Mouse (Mus musculus): Measurements from ENCODE around the gene Ifit3b.
"Not testable (repeated sequence)": the region's sequence is repeated elsewhere in the genome, so short reads cannot be mapped to it uniquely, and the experiment has no call there.

The Ifit3b gene

DNA sequence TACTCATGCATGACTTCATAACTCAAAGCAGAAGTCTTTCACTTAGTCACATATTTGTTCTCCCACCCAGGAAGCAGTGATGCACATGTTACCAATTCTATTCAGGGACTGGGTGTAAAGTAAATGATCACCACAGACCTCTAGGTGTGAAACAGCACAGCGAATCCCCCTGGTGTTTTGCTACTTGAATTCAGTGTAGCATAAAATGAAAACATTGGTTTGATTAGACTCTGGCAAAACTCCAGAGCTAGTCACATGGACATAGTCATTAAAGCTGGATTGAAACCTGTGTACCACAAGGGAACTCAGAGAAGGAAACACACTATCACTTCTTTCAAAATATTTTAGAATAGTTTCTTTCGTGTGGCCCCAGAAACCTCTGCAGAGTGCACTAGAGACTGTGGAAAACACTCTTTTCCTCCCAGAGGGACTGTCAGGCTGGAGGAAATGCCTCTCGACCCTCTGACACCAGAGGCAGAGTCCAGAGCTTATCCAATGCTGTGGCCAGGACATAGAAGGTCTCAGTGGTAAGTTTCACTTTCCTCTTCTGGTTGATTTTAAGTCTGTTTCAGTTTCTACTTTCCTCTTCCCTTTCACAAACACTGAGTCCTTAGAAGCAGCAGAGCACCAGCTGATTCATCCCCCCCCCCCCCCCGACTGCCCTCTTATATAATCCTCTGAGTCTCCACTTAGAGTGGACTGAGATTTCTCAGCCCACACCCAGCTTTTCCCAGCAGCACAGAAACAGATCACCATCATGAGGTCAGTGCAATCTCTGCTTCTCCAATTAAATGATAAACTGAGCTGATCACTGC is at the start of gene Ifit3b:
Ifit3b (plus strand) TSS at position 734 of the 815 bp plus-strand sequence.
- not testable (repeated sequence) for DNase-seq (ENCODE audit: extremely low spot score)

DNA sequence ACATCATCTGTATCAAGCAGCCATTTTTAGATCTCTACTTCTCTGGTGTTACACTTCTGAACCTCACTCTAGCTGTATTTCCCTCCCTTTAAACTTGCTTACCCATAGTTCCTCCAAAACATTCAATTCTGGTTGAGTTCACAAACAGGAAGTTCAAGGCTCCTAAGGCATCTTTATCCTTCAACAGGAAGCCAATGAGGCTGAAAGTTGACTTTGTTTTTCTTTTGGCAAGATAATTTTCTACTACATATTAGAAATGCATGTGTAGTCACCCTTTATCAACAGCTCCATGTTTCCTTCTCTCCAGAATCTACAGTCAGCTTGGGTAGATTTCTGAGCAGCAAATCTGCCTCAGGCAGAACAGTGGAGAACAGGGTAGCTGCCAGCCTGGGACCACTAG is 45.2 kb upstream of the Ifit3b start:
- no peak for DNase-seq (ENCODE audit: extremely low spot score)

DNA sequence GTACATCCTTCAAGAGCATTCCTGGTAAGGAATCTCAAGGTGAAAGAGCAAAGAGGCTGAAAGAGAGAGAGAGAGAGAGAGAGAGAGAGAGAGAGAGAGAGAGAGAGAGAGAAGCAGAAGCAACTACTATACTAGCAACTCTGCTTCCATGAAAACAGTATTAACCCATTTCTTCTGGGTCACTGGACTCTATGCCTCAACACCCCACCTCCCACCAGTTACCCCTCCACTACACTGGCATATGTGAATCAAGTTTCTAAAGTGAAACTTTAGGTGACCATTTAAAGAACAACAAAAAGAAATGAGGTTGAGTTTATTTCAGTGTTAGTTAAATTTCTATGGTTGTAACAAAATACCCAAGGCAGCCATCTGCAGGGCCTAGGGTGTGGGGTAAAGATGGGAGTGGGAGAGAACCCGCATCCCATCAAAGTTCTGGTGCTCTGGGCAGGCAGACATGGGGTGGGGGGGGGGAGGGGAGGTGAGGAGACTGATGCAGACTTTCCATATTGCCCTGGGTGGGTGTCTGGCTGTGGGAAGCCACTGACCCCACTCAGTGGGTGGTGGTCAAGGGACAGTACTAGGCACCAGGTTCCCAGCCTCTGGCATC is 41.5 kb upstream of the Ifit3b start:
- no peak for DNase-seq (ENCODE audit: extremely low spot score)

DNA sequence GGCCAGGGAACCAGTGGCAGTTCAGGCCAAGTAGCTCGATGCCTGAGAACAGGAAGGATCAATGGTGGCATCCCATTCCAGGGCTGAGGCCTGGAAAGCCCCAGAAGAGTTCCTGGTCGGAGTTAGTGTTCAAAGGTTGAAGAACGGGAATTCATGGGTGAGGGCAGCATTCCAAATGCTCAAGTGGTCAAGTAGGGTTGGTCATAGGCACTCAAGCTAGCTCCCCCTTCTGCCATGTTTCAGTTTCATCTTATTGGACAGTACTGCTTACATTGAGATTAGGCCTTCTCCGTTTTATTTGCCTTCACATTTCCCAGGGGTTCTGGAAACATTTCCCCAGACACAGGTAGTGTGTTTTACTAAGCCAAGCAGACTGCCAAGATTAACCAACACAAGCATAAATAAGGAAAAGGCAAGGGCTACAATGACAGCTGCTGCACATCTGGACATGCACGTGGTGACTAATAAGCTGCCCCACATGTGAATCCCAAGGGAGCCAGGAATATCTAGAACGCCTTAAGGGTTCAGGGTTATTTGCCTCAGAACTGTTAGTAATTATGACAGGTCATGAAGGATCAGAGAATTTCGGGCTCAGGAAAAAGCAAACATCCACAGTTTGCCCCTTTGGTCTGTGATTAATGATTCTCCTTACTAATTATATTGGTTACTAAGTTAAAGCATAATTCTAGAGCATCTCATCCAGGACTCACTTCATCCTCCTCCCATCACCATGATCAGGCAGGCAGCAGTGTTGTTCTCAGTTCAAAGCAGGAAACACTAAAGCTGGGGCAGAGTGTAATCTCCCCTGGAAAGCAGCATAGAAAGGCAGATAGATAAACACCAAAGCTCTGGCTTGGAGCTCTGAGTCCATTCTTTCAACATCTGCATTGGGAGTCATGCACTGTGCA is 38.5 kb upstream of the Ifit3b start:
- no peak for DNase-seq (ENCODE audit: extremely low spot score)

DNA sequence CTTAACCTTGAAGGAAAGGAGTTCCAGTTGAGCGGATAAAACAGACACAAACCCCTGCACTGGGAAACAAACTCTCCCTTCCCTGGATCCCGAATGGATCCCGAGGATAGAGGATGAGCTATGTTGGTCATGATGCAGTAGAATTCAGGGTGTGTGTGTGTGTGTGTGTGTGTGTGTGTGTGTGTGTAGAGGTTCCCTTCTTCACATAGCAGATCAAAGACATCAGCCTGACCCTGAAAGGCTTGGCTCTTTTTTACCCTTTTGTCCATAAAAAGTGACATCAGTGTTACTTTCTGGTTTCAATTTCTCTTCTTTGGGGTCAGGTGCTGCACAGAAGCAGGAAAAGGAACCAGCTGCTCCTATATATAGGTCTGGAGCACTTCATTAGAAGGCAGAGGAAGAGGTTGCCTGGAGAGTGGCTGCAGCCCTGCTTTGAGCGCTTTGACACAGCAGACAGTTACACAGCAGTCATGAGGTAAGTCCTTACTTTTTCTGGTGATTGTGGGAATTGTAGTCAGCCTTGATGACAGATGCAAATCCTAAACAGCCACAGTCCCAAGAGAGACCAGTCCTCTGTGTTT is 37.8 kb upstream of the Ifit3b start:
- no peak for DNase-seq (ENCODE audit: extremely low spot score)

DNA sequence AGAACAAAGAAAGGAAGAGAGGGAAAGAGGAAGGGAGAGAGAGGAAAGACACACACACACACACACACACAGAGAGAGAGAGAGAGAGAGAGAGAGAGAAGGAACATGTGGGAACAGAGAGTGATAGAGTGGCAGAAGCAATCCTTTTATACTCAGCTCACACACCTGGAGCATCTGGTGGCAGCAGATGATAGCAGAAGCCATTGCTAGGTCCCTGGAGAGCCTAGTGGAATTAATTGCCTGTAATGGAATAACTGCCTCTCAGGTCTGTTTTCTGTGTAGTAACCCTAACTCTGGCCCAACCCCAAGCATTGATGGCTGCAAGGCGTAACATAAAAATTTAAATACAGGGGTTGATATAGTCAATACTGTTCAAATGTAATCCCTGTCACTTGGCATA is 36.7 kb upstream of the Ifit3b start:
- DNase-seq (ENCODE audit: extremely low spot score), result no peak

DNA sequence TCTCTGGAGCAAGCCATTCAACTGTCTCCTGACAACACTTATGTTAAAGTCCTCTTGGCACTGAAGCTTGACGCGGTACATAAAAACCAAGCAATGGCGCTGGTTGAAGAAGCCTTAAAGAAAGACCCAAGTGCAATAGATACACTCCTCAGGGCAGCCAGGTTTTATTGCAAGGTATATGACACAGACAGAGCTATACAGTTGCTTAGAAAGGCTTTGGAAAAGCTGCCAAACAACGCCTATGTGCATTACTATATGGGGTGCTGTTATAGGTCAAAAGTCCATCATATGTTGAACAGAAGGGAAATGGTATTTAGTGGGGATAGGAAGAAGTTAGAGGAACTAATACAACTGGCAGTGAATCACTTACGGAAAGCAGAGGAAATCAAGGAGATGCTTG is 34.1 kb upstream of the Ifit3b start:
- DNase-seq (ENCODE audit: extremely low spot score), result no peak

DNA sequence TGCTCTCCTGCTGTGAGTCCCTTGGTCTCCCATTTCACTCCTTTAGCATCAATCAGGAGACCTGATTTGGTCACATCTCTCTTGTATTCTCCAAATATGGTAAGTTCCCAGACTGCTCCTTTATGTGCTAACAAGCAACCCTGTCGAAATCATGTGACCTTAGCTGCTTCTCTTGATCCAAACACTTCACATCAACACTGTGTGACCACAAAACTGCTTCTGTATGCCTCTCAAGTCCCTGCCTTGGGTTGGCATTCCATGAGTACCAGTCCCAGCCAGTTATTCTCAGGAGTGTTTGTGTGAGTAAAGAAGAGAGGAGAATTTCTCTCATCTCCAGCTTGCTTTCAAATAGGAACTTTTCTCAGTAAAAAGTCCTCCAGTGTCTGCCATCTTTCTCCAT is 30.6 kb upstream of the Ifit3b start:
- DNase-seq (ENCODE audit: extremely low spot score), result no peak

DNA sequence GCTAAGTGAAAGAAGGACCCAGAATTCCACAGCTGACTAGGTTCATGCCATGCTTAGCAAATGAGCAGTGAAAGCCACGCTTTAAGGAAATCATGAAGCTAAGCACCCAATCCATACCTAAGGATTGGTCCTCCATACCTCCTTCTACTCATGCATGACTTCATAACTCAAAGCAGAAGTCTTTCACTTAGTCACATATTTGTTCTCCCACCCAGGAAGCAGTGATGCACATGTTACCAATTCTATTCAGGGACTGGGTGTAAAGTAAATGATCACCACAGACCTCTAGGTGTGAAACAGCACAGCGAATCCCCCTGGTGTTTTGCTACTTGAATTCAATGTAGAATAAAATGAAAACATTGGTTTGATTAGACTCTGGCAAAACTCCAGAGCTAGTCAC is 25.1 kb upstream of the Ifit3b start:
- DNase-seq (ENCODE audit: extremely low spot score), result not testable (repeated sequence)

DNA sequence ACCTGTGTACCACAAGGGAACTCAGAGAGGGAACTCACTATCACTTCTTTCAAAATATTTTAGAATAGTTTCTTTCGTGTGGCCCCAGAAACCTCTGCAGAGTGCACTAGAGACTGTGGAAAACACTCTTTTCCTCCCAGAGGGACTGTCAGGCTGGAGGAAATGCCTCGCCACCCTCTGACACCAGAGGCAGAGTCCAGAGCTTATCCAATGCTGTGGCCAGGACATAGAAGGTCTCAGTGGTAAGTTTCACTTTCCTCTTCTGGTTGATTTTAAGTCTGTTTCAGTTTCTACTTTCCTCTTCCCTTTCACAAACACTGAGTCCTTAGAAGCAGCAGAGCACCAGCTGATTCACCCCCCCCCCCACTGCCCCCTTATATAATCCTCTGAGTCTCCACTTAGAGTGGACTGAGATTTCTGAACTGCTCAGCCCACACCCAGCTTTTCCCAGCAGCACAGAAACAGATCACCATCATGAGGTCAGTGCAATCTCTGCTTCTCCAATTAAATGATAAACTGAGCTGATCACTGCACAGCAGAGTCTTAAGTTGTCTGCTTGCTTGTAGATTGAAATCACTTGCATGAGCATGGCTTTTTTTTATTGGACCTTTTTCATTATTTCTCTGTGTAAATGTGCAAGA is 24.5 kb upstream of the Ifit3b start, which contains the start of gene Ifit3:
Ifit3 (plus strand) TSS at position 406 of the 641 bp plus-strand sequence.
- not testable (repeated sequence) for DNase-seq (ENCODE audit: extremely low spot score)

DNA sequence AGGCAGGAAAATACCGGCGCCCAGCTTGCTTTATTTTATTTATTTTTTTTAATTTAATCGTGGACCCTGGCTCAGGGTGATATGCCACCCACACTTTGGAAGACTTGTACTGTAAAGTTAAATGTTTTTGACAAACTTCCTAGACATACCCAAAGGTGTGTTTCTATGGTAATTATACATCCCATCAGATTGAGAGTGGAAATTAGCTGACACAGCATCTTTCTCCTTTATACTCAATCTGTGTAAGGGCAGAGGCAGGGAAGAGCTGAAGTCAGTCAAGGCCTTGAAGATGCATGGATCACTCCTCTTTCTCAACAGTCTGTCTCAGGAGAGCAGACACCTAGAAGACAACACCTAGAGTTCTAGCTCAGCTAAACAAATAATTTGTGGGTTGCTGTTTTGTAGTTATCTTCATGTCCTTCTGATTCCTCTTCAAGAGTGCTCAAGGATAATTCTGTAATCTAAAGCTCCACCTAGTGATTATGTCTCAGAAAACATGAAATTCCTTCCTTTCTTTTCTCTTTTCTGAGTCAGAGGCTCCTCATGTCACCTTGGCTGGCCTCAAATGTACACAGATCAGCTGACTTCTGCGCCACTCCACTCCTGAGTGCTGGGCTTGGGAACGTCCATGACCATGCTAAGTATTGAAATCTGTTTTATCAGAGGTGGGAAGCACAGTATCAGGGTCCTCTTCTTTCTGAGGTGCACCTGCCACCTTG is 21.9 kb upstream of the Ifit3b start:
- DNase-seq (ENCODE audit: extremely low spot score), result not testable (repeated sequence)

DNA sequence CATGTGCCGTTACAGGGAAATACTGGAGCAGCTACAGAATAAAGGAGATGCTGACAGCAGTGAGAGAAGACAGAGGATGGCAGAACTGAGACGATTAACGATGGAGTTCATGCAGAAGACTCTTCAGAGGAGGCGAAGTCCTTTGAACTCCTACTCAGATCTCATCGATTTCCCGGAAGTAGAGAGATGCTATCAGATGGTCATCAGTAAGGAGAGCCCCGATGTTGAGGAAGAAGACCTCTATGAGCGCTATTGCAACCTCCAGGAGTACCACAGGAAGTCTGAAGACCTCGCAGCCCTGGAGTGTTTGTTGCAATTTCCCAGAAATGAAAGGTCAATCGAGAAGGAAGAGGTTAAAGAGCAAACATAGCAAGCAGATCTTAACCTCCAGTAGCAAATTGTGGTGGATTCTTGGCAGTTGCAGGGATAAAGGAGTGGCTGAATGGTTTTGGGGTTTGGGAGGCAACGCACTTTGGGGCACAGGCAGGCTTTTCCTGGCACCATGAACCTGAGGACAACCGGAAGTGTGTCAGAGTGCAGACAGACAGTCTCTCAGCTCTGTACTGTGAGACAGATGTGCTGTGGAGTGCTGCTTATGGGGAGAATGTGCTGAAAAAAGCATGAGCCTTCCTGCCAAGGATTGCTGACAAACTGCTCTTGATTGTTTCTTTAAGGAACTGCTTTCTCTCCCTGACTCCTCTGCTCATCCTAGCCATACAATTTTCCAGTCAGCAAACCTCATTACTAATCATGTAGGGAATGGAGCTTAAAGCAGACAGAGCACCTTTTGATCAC is 19.7 kb upstream of the Ifit3b start:
- not testable (repeated sequence) for DNase-seq (ENCODE audit: extremely low spot score)

DNA sequence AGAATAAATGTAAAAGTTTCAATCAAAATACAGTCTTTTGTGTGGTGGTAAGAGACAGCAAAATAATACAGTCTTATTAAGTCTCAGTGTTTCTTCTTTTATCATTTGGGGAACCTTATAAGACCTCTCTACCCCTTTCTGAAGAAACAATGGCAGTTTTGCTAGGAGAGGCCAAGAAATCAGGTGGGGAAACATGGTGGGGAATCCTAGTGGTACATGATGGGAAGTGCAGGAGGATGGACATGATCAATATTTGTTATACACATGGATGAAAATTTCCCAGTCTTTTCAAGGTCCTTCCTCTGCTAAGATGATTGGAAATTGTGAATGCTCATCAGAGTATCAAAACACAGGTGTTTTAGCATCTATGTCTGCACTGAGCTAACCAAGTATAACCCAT is 18.8 kb upstream of the Ifit3b start:
- DNase-seq (ENCODE audit: extremely low spot score), result no peak

DNA sequence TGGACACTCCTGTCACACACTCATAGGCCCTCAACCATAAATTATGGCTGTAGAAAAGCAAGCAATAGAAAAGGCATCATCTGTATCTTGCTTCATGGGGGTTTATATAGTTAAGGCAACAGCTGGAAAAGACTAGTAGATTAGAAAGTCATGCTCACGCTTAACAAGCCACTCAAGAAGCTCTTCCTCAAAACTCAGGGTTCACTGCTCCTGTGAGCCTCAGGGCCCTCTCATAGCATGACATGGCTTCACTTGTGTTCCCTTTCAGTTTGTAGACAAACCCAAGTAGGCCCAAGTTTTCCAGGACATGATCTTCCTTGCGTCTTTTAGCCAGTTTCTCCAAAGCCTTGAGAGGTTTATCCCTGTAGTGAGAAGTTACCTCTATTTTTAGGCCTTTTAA is 14.3 kb upstream of the Ifit3b start:
- no peak for DNase-seq (ENCODE audit: extremely low spot score)

DNA sequence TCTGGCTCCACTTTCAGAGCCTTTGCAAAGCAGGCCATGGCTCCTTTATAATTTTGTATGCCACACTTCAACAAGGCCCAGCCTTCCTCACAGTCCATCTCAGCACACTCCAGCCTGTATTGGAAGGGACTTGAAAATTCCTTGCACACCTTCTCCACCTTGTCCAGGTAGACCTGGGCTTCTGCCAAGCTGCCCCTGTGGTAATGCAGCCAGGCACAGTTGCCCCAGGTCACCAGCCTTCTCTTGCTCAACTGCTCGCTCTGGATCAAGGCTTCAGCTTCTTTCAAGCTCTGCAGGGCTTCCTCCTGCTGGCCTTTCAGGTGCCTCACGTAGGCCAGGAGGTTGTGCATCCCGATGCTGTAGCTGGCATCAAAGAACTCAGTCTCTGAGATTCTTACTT is 13.2 kb upstream of the Ifit3b start:
- not testable (repeated sequence) for DNase-seq (ENCODE audit: extremely low spot score)

DNA sequence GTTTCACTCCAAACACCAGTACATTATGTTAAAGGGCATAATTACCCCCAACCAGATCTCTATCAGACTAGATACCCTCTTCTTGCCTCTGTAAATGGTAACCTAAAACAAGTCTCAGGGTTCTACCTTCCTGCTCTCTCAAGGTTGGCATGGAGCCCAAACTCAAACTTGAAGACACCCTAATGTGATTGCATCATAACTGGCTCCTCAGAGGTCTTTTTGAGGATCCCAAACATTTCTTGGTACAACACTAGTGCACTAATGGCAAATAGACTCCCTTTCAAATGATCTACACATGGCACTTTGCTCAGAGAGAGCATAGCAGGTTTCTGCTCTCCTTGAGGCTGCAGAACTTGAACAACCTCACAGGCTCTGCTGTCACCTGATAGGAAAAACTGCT is 11.0 kb upstream of the Ifit3b start:
- DNase-seq (ENCODE audit: extremely low spot score), result no peak

DNA sequence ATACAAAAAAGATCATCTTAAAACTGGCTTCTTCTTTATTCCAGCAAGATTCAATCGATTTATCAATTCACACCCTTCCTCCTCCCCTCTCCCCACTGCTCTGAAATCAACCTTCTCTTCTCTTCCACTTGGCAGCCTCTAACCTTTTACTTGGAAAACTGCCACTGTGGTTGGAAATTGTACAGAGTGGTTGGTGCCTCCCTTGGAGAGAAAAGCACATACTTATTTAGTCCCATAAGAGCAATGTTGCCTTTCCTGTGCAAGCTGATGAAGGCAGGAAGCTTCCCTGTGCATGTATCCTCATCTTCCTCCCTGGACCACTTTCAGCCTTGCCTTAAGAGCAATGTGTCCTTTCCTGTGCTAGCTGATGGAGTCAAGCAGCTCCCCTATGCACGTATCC is 9.4 kb upstream of the Ifit3b start:
- DNase-seq (ENCODE audit: extremely low spot score), result no peak

DNA sequence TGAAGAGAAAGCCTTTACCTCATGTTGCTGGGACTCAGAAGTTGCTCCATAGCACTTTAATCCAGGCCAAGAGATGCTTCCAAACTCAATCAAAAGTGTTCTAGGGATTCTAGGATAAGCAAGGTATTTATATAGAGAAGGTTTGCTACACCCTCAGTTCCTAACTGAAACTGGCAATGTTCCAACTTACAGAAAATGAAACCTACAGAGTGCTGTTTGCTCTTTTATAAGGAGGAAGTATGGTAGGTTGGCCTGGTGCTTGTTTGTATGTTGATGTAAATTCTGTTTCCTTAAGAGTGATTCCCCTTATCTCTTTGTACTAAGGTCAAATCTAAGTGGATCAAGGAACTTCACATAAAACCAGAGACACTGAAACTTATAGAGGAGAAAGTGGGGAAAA is 8.5 kb upstream of the Ifit3b start:
- not testable (repeated sequence) for DNase-seq (ENCODE audit: extremely low spot score)

DNA sequence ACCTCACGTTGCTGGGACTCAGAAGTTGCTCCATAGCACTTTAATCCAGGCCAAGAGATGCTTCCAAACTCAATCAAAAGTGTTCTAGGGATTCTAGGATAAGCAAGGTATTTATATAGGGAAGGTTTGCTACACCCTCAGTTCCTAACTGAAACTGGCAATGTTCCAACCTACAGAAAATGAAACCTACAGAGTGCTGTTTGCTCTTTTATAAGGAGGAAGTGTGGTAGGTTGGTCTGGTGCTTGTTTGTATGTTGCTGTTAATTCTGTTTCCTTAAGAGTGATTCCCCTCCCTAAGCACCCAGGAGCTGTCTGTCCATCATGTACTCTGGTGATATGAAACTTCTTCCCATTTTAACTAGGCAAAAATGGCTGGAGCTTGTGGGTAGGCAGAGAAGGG is 5.9 kb upstream of the Ifit3b start, which contains the start of gene Ifit1bl1:
Ifit1bl1 (minus strand) TSS at position 69 of the 400 bp plus-strand sequence.
- not testable (repeated sequence) for DNase-seq (ENCODE audit: extremely low spot score)

DNA sequence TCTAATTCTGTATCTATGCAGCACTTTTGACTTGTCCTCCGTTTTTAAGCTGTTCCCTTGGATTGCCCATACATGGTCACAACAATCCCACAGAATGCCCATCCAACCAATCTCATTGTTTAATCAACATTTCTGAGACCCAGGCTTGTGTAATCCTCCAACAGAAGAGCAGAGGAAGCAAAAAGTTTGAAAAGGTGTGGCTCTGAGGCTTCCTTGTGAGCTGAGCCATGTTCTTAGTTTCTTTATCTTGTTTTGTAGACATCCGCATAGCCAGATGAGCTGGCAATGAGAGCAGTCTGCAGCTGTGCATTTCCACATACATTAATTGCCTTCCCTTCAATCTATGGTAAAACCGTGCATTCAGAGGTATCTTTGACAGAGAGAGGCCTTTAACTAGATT is 2.3 kb upstream of the Ifit3b start:
- no peak for DNase-seq (ENCODE audit: extremely low spot score)

All from embryo, embryonic 9.5 days (tissue).